8 mouse cellular contexts compared by ENCODE assay signal in genomic region chr17:12769380-12769921, GRCm38 (mm10). TPM values are rescaled to one million over a fixed set of nuclear protein-coding genes. Genes with fewer than 3 reads are reported as not detected.
DNase-seq lines count a peak whose midpoint lies in the region; ATAC-seq lines count a peak whose summit lies in the region.

Gene Igf2r, minus strand, starts transcription at chr17:12769664.

- peak; percentile 57 for ATAC-seq in common myeloid progenitor, adult 5-6 weeks (replicated peaks; ENCODE audit: low read depth, poor library complexity, severe bottlenecking)
- peak; percentile 95 for ATAC-seq in megakaryocyte, adult 5-6 weeks (ENCODE audit: poor library complexity, severe bottlenecking)

- DNase-seq in ZHBTc4 (ENCODE audit: low read depth, low spot score), result peak; percentile 96
- DNase-seq in gastrocnemius, adult 8-10 months (ENCODE audit: low spot score in 2 of 2), result peak; percentile 51 to 69
- peak; percentile 91 for DNase-seq in induced T-regulatory cell, adult 2 months (ENCODE audit: low read depth)
- DNase-seq in left cerebral cortex, adult 8-10 months (ENCODE audit: low spot score in 2 of 2), result peak; percentile 72 to 85
- peak; percentile 81 to 84 for DNase-seq in right cerebral cortex, adult 2 months (ENCODE audit: low spot score in 2 of 2)
- DNase-seq in urinary bladder, postnatal 14 days (ENCODE audit: low spot score), result peak; percentile 77

RNA-seq across cellular contexts. Expression of gene Igf2r, which starts in this region (rescaled TPM):
- 5.8 and 7.3 TPM in 2 replicates for total RNA-seq in common myeloid progenitor, adult 5-6 weeks (2017)
- 10 to 100 TPM; 41.4 to 54.3 (median 46.9) TPM for total RNA-seq in gastrocnemius, adult 8-10 months (2022)
- 10 to 100 TPM; 26.6 to 27.7 (median 27.2) TPM for total RNA-seq in left cerebral cortex, adult 8-10 months (2022)
- 0.69 and 1.9 TPM in 2 replicates for total RNA-seq in megakaryocyte, adult 5-6 weeks (2015)
- 3.7 and 5.7 TPM in 2 replicates for total RNA-seq in megakaryocyte, adult 5-6 weeks (2017)

Comparison
In these comparisons a context has a peak if more than half of its experiments do, and no peak if none do; other contexts are left out.
1. Peak in every context shown above with its lines: DNase-seq and ATAC-seq.